Mouse (Mus musculus) lung, postnatal 0 days (tissue): Measurements from ENCODE around the gene Rpl7a. TPM values are rescaled to one million over a fixed set of nuclear protein-coding genes. Genes with fewer than 3 reads are reported as not detected.

Experiments
- ATAC-seq: fragments of 200-750 bp; cut with Nextera tagmentation; 2 replicates; pipeline ENCODE4 v1.8.0; 2017; ENCODE audit warnings: moderate library complexity
- DNase-seq: peaks from one replicate; pipeline ENCODE4 v3.0.0-alpha.2; 2016; ENCODE audit warnings: low spot score
- H3K27ac ChIP-seq: fragments of 300-500 bp; sonication (generic); 2 replicates; pipeline ENCODE4 v1.5.1; 2014; ENCODE audit warnings: antibody characterized with exemption, mild to moderate bottlenecking, low read length, mixed read lengths
- H3K27me3 ChIP-seq: fragments of 300-500 bp; sonication (generic); replicated peaks from 2 replicates; pipeline ENCODE4 v1.6.1; 2014; ENCODE audit warnings: low read length, mixed read lengths; ENCODE audit not compliant: insufficient read depth
- H3K36me3 ChIP-seq: fragments of 300-500 bp; sonication (generic); 2 replicates; pipeline ENCODE4 v1.6.1; 2014; ENCODE audit warnings: low read length, mixed read lengths; ENCODE audit not compliant: insufficient read depth
- H3K4me1 ChIP-seq: fragments of 300-500 bp; sonication (generic); 2 replicates; pipeline ENCODE4 v1.6.1; 2014; ENCODE audit warnings: antibody characterized with exemption, low read depth, low read length, mixed read lengths; ENCODE audit not compliant: insufficient read depth
- H3K4me2 ChIP-seq: fragments of 300-500 bp; sonication (generic); replicated peaks from 2 replicates; pipeline ENCODE4 v1.6.1; 2014; ENCODE audit warnings: low read depth, mild to moderate bottlenecking, low read length, moderate library complexity, mixed read lengths
- H3K4me3 ChIP-seq: fragments of 300-500 bp; sonication (generic); 2 replicates; pipeline ENCODE4 v1.5.1; 2014; ENCODE audit warnings: low read depth, low read length
- H3K9ac ChIP-seq: fragments of 300-500 bp; sonication (generic); replicated peaks from 2 replicates; pipeline ENCODE4 v1.6.1; 2014; ENCODE audit warnings: low read depth, mild to moderate bottlenecking
- H3K9me3 ChIP-seq: fragments of 300-500 bp; sonication (generic); 2 replicates; pipeline ENCODE4 v1.6.1; 2016; ENCODE audit warnings: low read length, mixed read lengths
- CTCF ChIP-seq: IDR thresholded peaks from 2 replicates; pipeline ENCODE4 v1.5.1; 2016; ENCODE audit warnings: antibody characterized with exemption, mild to moderate bottlenecking
- EP300 ChIP-seq: IDR thresholded peaks from 2 replicates; pipeline ENCODE4 v1.6.1; 2016; ENCODE audit warnings: antibody characterized with exemption, mild to moderate bottlenecking, control low read depth
- WGBS: fragments of 180-500 bp; shearing (Covaris S2); extraction: QIAGEN DNeasy Blood & Tissue Kit; methylation state at CpG from one replicate; pipeline ENCODE4 v1.1.7; 2014; 5-methylcytosine and 5-hydroxymethylcytosine counted together
- polyA plus RNA-seq: library from polyadenylated mRNA; unstranded; fragments of >200 nt; fragmentation: Nextera tagmentation; extraction: Ambion mirVana; gene quantifications from 2 replicates; pipeline ENCODE4 v1.2.1, GENCODE M21; 2015

Gene Rpl7a
- polyA plus RNA-seq, 1 experiment from 2014 or later, result 417 TPM

DNA sequence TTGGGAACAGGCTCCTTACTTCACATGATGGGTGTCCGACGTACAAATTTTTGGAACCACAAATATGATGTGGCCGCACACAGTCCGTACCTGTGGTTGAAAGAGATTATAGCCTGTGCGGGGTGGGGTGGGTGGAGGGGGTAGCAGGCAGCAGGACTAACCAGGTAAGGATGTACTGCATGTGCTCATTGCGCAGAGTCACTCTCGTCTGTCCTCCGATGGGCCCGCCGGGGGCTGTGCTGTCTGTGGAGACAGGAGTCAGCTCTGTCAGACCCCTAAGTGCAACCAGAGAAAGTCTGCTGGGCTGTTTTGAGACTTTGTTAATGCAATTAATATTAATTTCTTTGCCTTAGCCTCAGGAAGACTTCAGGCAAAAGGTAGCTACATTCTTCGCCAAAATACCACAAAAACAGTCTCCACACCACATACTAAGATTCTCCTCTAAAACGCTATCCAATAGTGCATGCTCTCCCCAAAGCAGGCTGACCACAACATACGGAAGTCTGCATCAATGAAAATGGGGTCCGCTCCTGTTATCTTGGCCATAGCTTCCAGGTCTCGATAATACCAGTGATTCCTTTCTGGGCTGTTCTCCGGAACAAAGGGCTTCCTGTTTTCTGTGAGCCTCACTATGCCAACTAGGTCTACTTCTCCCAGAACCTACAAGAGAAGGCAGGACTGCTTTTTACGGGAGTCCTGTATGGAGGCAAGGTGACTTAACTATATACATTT lies 3.0 kb downstream of the Rpl7a start:
- TF ChIP-seq EP300 (no peak), CTCF (no peak)
- H3K36me3 ChIP-seq, result peaks cover 14% of the 10 kb centered on the region

DNA sequence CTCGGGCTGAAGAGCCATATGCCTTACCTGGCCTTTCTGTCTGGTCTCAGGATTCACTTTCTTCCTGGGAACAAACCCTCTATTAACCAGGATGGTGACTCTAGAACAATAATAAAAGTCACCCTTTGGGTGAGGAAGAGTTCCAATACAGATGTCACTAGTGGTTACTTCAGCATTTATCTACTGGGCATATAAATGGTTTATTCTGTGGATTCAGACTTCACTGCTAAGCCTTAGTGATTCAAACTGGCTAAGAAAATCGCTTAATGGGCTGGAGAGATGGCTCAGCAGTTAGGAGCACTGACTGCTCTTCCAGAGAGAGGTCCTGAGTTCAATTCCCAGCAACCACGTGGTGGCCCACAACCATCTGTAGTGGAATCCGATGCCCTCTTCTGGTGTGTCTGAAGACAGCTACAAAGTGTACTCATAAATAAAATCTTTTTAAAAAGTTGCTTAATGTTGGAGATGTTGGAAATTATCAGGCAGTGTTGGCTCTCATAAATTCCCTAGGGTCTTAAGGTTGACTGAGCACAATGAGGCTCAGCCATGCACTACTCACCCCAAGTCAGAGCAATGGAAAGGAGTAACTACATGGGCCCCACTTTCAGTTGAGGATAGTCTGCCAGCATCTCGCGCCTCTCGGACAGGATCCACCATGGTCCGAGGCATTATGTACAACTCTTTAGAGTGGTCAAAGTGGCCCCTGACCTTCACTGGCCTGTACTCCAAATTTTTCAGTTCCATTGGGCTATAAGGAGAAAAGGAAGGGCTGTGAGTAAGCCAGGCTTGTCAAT lies 3.8 kb downstream of the Rpl7a start:
- no peak for TF ChIP-seq CTCF
- TF ChIP-seq EP300, result no peak
- DNase-seq, result no peak
- H3K4me1 ChIP-seq, result peaks cover 24% of the 10 kb centered on the region
- no peaks in the 10 kb centered on the region for H3K9me3 ChIP-seq
- peaks cover 21% of the 10 kb centered on the region for H3K36me3 ChIP-seq
- no peak overlapping the region for H3K4me3 ChIP-seq
- ATAC-seq, result no peak
- H3K27ac ChIP-seq, result no peak overlapping the region
- WGBS, result 55% methylated on average over 8 of the region's 8 CpGs
- H3K27me3 ChIP-seq, result no peaks in the 10 kb centered on the region
- no peak overlapping the region for H3K4me2 ChIP-seq
- H3K9ac ChIP-seq, result no peak overlapping the region

More for the DNA sequence above, 3.0 kb downstream of the Rpl7a start:
- H3K4me2 ChIP-seq, result no peak overlapping the region
- peaks cover 31% of the 10 kb centered on the region for H3K4me1 ChIP-seq
- 80% methylated on average over 17 of the region's 17 CpGs for WGBS
- H3K9me3 ChIP-seq, result no peaks in the 10 kb centered on the region
- no peaks in the 10 kb centered on the region for H3K27me3 ChIP-seq
- DNase-seq (no peak), ATAC-seq (no peak)
- H3K4me3 ChIP-seq, result no peak overlapping the region
- H3K9ac ChIP-seq, result no peak overlapping the region
- H3K27ac ChIP-seq, result no peak overlapping the region

DNA sequence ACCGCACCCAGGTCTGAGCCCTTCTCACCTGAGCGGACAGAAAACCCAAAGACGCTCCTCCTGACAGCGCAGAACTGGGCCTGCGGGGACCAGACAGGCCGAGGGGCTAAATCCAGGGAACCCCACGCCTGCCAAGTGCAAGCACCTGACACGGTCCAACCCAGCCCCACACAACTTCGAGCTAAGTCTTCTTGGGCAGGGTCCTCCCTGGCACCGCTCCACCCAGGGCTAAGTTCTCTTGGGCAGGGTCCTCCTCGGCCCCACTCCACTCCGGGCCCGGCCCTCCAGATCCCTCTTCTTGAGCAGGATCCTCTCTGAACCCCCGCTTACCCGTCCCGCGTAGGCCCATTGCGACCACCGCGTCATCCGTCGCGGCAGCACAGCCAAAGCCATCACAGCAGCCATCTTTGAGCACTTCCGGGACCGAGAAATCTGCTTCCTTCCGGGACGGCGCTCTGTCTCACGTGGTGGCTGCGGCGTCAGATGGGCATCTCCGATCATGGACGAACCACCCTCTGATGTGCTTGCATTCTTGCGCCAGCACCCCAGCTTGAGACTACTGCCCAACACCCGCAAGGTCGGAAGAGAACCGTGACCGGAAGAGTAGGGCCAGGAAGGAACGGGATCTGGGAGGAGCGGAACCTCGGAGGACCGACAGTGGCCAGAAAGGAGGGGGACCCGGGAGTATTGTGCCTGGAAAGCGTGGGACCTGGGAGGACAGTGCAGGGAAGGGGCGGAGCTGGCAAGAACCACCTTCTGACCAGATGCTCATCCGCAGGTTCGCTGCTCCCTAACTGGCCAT lies 5.6 kb downstream of the Rpl7a start, which contains the start of the genes Surf2 and Surf1:
Surf2 (plus strand) TSS at position 441 of the 802 bp plus-strand sequence.
Surf1 (minus strand) TSS at position 604 of the 802 bp plus-strand sequence.
- WGBS, result 2% methylated on average over 47 of the region's 47 CpGs
- DNase-seq (peak; percentile 88), ATAC-seq (peak; percentile 88)
- TF ChIP-seq CTCF, result no peak
- TF ChIP-seq EP300, result no peak
- Histone ChIP-seq H3K9me3 (no peaks in the 10 kb centered on the region), H3K27ac (peak within 1 kb of the TSS; percentile 83), H3K36me3 (peaks cover 39% of the 10 kb centered on the region), H3K27me3 (no peaks in the 10 kb centered on the region), H3K9ac (peak within 1 kb of the TSS; percentile 94), H3K4me3 (peak within 1 kb of the TSS; percentile 71), H3K4me1 (peaks cover 18% of the 10 kb centered on the region), H3K4me2 (peak within 1 kb of the TSS; percentile 97)

DNA sequence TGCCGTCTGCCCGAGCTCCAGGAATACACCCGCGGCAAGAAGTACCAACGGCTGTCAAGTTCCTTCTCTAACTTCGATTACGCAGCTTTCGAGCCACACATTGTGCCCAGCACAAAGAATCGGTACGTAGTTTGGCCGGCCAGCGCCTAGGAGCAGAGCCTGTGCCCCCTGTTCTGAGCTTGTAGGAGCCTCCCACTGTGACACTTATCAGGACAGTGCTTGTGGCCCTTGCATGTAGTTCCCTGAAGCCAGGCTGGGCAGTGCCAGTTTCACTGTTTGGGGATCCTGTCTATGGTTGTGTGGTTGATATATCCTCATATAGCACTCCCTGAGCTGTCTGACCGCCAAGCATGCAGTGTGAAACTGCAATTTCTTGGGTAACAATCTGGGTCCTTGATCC lies 6.2 kb downstream of the Rpl7a start:
- Histone ChIP-seq H3K4me3 (peak overlapping the region; percentile 71), H3K9ac (peak overlapping the region; percentile 94), H3K27ac (peak overlapping the region; percentile 83), H3K9me3 (no peaks in the 10 kb centered on the region), H3K36me3 (peaks cover 43% of the 10 kb centered on the region), H3K4me2 (peak overlapping the region; percentile 97), H3K4me1 (peaks cover 16% of the 10 kb centered on the region), H3K27me3 (no peaks in the 10 kb centered on the region)
- DNase-seq (no peak), ATAC-seq (peak; percentile 15)
- no peak for TF ChIP-seq CTCF
- WGBS, result 2% methylated on average over 13 of the region's 13 CpGs

DNA sequence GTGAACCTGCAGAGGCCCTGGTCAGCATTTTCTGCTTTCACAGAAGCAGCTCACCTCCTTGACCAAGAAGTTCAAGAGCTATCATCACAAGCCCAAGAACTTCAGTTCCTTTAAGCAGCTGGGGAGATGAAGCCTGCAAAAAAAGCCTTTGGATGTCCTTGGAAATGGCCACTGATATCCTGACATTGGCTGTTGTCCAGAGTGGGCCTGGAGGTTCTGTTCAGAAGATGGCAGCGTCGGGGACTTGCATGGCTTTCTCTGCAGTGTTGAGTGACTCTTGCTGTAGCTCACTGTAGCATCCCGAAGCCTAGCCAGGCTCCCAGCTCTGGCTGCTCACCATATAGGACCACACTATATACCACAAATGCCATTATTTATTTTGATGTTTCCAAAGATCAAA lies 9.1 kb downstream of the Rpl7a start:
- WGBS, result 78% methylated on average over 3 of the region's 3 CpGs
- H3K27ac ChIP-seq, result no peak overlapping the region

More for the DNA sequence above, 9.1 kb downstream of the Rpl7a start:
- Histone ChIP-seq H3K4me3 (no peak overlapping the region), H3K36me3 (peaks cover 52% of the 10 kb centered on the region), H3K27me3 (no peaks in the 10 kb centered on the region), H3K9me3 (no peaks in the 10 kb centered on the region), H3K9ac (no peak overlapping the region), H3K4me1 (peaks cover 16% of the 10 kb centered on the region), H3K4me2 (no peak overlapping the region)
- DNase-seq (no peak), ATAC-seq (no peak)
- TF ChIP-seq EP300 (no peak), CTCF (no peak)
